19 mouse cellular contexts compared by ENCODE assay signal in the genomic region with DNA sequence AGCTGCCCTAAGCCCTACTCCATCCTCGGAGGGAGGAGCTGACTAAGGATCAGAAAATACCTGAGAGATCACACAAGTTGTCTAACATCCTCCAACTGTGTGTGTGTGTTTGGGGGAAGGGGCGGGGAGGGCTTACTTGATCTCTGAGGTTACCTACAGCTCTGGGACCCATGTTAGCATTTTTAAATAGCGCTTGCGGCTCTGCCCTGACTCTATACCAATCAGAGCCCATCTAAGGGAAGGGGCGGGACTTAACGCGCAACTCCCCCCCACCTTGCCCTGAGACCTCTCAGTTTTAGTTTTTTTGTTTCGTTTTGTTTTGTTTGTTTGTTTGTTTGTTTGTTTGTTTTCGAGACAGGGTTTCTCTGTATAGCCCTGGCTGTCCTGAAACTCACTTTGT. TPM values are rescaled to one million over a fixed set of nuclear protein-coding genes. Genes with fewer than 3 reads are reported as not detected.
DNase-seq lines count a peak whose midpoint lies in the region; ATAC-seq and TF ChIP-seq lines count a peak whose summit lies in the region.
"Had no signal": no experiment of that assay in that cellular context is flagged by ENCODE, and none has a peak within 500 bp of the region (broad histone marks: within the 10 kb centered on the region; RNA-seq: fewer than 3 reads in every experiment).

No protein-coding gene starts in this region.

- WGBS in forebrain, embryonic 11.5 days, result 78% methylated on average over 9 of the region's 9 CpGs
- WGBS in forebrain, embryonic 16.5 days, result 84% methylated on average over 9 of the region's 9 CpGs
- 78% methylated on average over 9 of the region's 9 CpGs for WGBS in small intestine, adult 2 months

- H3K4me2 ChIP-seq in forebrain, embryonic 11.5 days (ENCODE audit: low read depth, low read length, severe bottlenecking), result no peak overlapping the region
- no peak overlapping the region for H3K4me2 ChIP-seq in forebrain, embryonic 16.5 days (ENCODE audit: low read length)
- H3K4me2 ChIP-seq: embryonic facial prominence, embryonic 12.5 days; forebrain, embryonic 12.5 days had no signal

- no peaks in the 10 kb centered on the region for H3K9me3 ChIP-seq in forebrain, embryonic 11.5 days (ENCODE audit: control insufficient read depth, low read length)
- H3K9me3 ChIP-seq in forebrain, embryonic 16.5 days (ENCODE audit: control insufficient read depth, low read length), result no peaks in the 10 kb centered on the region
- H3K9me3 ChIP-seq: embryonic facial prominence, embryonic 10.5 days; embryonic facial prominence, embryonic 12.5 days; forebrain, embryonic 12.5 days had no signal

- no peak overlapping the region for H3K4me3 ChIP-seq in forebrain, embryonic 11.5 days (ENCODE audit: low read depth, low read length)
- no peak overlapping the region for H3K4me3 ChIP-seq in forebrain, embryonic 16.5 days (replicated peaks; ENCODE audit: low read length)
- H3K4me3 ChIP-seq in small intestine, adult 2 months (ENCODE audit: low read depth, low read length), result no peak overlapping the region
- H3K4me3 ChIP-seq: embryonic facial prominence, embryonic 10.5 days; embryonic facial prominence, embryonic 12.5 days; forebrain, embryonic 12.5 days had no signal

- TF ChIP-seq POLR2A in small intestine, adult 2 months (IDR thresholded peaks at IDR 0.05; ENCODE audit: low read depth, low read length), result no peak

- ATAC-seq in forebrain, embryonic 11.5 days (replicated peaks; ENCODE audit: low FRiP score), result no peak
- no peak for ATAC-seq in forebrain, embryonic 16.5 days
- ATAC-seq: forebrain, embryonic 14.5 days; forebrain, postnatal 0 days had no signal

- H3K4me1 ChIP-seq in forebrain, embryonic 11.5 days (replicated peaks; ENCODE audit: control insufficient read depth, insufficient read depth, low read length), result no peaks in the 10 kb centered on the region
- H3K4me1 ChIP-seq in forebrain, embryonic 16.5 days (replicated peaks; ENCODE audit: control insufficient read depth, insufficient read depth, low read length), result no peaks in the 10 kb centered on the region
- peaks cover 21% of the 10 kb centered on the region; the same call in 1 of the 2 replicates for H3K4me1 ChIP-seq in small intestine, adult 2 months (ENCODE audit: control insufficient read depth, insufficient read depth, insufficient read length, low read length)
- H3K4me1 ChIP-seq: embryonic facial prominence, embryonic 10.5 days; embryonic facial prominence, embryonic 12.5 days; forebrain, embryonic 12.5 days had no signal

- peak; percentile 19 for DNase-seq in forebrain, embryonic 11.5 days (ENCODE audit: low spot score)
- DNase-seq in R1 (ENCODE audit: low read depth, low spot score), result peak; percentile 67
- no peak for DNase-seq in kidney, postnatal 10 days
- DNase-seq in cerebellum, postnatal 14 days, result no peak
- DNase-seq: adrenal gland, adult 2 months; adrenal gland, postnatal 10 days; adrenal gland, postnatal 25 days; B cell, adult 2 months; cerebellum, adult 11 months; cerebellum, adult 18-20 months; cerebellum, adult 8-10 months; cerebellum, adult 9-11 months; forebrain, postnatal 0 days had no signal

- no peak for TF ChIP-seq CTCF in small intestine, adult 2 months (IDR thresholded peaks at IDR 0.05; ENCODE audit: extremely low read depth, insufficient read length, insufficient replicate concordance, low read depth, low read length)

- no peaks in the 10 kb centered on the region for H3K27me3 ChIP-seq in forebrain, embryonic 11.5 days (ENCODE audit: control insufficient read depth, insufficient read depth, low read length)
- H3K27me3 ChIP-seq in forebrain, embryonic 16.5 days (replicated peaks; ENCODE audit: control insufficient read depth, insufficient read depth, low read length), result no peaks in the 10 kb centered on the region
- H3K27me3 ChIP-seq in small intestine, adult 2 months (ENCODE audit: control insufficient read depth, insufficient read depth, low read length), result no peaks in the 10 kb centered on the region
- H3K27me3 ChIP-seq: embryonic facial prominence, embryonic 12.5 days; forebrain, embryonic 12.5 days had no signal

- H3K9ac ChIP-seq in forebrain, embryonic 11.5 days (ENCODE audit: low read length), result no peak overlapping the region
- no peak overlapping the region for H3K9ac ChIP-seq in forebrain, embryonic 16.5 days (replicated peaks; ENCODE audit: low read depth, low read length)
- H3K9ac ChIP-seq: embryonic facial prominence, embryonic 12.5 days; forebrain, embryonic 12.5 days; forebrain, postnatal 0 days had no signal

- H3K36me3 ChIP-seq in forebrain, embryonic 11.5 days (ENCODE audit: control insufficient read depth, insufficient read depth, low read length), result no peaks in the 10 kb centered on the region
- H3K36me3 ChIP-seq in forebrain, embryonic 16.5 days (ENCODE audit: control insufficient read depth, insufficient read depth), result no peaks in the 10 kb centered on the region
- no peaks in the 10 kb centered on the region for H3K36me3 ChIP-seq in small intestine, adult 2 months (ENCODE audit: control insufficient read depth, insufficient read depth, low read length)
- H3K36me3 ChIP-seq: embryonic facial prominence, embryonic 10.5 days; embryonic facial prominence, embryonic 12.5 days; forebrain, embryonic 12.5 days had no signal

- H3K27ac ChIP-seq in forebrain, embryonic 11.5 days (ENCODE audit: low read depth, low read length), result no peak overlapping the region
- no peak overlapping the region for H3K27ac ChIP-seq in forebrain, embryonic 16.5 days (ENCODE audit: low read length)
- H3K27ac ChIP-seq in small intestine, adult 2 months (ENCODE audit: insufficient read depth, low read depth, low read length), result peak overlapping the region; percentile 71
- H3K27ac ChIP-seq: embryonic facial prominence, embryonic 10.5 days; embryonic facial prominence, embryonic 12.5 days; forebrain, embryonic 12.5 days had no signal

RNA-seq across cellular contexts. Expression of a gene that starts 13.7 kb away (rescaled TPM):
- 3.9 and 5.3 TPM in 2 replicates for polyA plus RNA-seq in forebrain, embryonic 11.5 days (2014; fragmentation: Nextera tagmentation; extraction: Ambion mirVana)
- 1.3 and 2.2 TPM in 2 replicates for polyA plus RNA-seq in forebrain, embryonic 16.5 days (2015; fragmentation: Nextera tagmentation; extraction: Ambion mirVana)
- polyA plus RNA-seq in small intestine, adult 2 months (2012; rRNA removed), result 30.9 and 129 TPM in 2 replicates

RNA-seq across cellular contexts. Expression of a gene that starts 16.9 kb away (rescaled TPM):
- polyA plus RNA-seq in forebrain, embryonic 11.5 days (2014; fragmentation: Nextera tagmentation; extraction: Ambion mirVana), result 29.1 and 35.8 TPM in 2 replicates
- 22.6 and 30.3 TPM in 2 replicates for polyA plus RNA-seq in forebrain, embryonic 16.5 days (2015; fragmentation: Nextera tagmentation; extraction: Ambion mirVana)
- 70.9 and 103 TPM in 2 replicates for polyA plus RNA-seq in small intestine, adult 2 months (2012; rRNA removed)

RNA-seq across cellular contexts. Expression of a gene that starts 28.2 kb away (rescaled TPM):
- 86.8 and 89.2 TPM in 2 replicates for polyA plus RNA-seq in forebrain, embryonic 11.5 days (2014; fragmentation: Nextera tagmentation; extraction: Ambion mirVana)
- polyA plus RNA-seq in forebrain, embryonic 16.5 days (2015; fragmentation: Nextera tagmentation; extraction: Ambion mirVana), result 65.0 and 74.0 TPM in 2 replicates
- 7.6 and 14.8 TPM in 2 replicates for polyA plus RNA-seq in small intestine, adult 2 months (2012; rRNA removed)

RNA-seq across cellular contexts. Expression of a gene that starts 28.2 kb away (rescaled TPM):
- 729 and 755 TPM in 2 replicates for polyA plus RNA-seq in forebrain, embryonic 11.5 days (2014; fragmentation: Nextera tagmentation; extraction: Ambion mirVana)
- polyA plus RNA-seq in forebrain, embryonic 16.5 days (2015; fragmentation: Nextera tagmentation; extraction: Ambion mirVana), result 493 and 512 TPM in 2 replicates
- 1,660 and 2,469 TPM in 2 replicates for polyA plus RNA-seq in small intestine, adult 2 months (2012; rRNA removed)

RNA-seq across cellular contexts. Expression of a gene that starts 31.6 kb away (rescaled TPM):
- 39.6 and 42.5 TPM in 2 replicates for polyA plus RNA-seq in forebrain, embryonic 11.5 days (2014; fragmentation: Nextera tagmentation; extraction: Ambion mirVana)
- polyA plus RNA-seq in forebrain, embryonic 16.5 days (2015; fragmentation: Nextera tagmentation; extraction: Ambion mirVana), result 30.1 and 31.0 TPM in 2 replicates
- polyA plus RNA-seq in small intestine, adult 2 months (2012; rRNA removed), result 56.8 and 78.1 TPM in 2 replicates

Comparison
In these comparisons a context has a peak if more than half of its experiments do, and no peak if none do; other contexts are left out.
1. DNase-seq: peak in forebrain, embryonic 11.5 days (single experiment) and R1 (single experiment); none in kidney, postnatal 10 days (single experiment) and cerebellum, postnatal 14 days (0 of 2).